Mouse (Mus musculus) heart, embryonic 11.5 days (tissue): Measurements from ENCODE around the gene Timm10b. TPM values are rescaled to one million over a fixed set of nuclear protein-coding genes. Genes with fewer than 3 reads are reported as not detected.
A peak's percentile ranks its signal among the peaks of the same experiment; 100 is the strongest.

Source experiments
- ATAC-seq: fragments of 200-750 bp; cut with Nextera tagmentation; replicated peaks from 2 replicates; pipeline ENCODE4 v1.8.0; 2017; ENCODE audit warnings: moderate library complexity; ENCODE audit not compliant: insufficient number of reproducible peaks, low FRiP score, low TSS enrichment
- H3K27ac ChIP-seq: fragments of 300-500 bp; sonication (generic); 2 replicates; pipeline ENCODE4 v1.5.1; 2014; ENCODE audit warnings: mild to moderate bottlenecking, low read depth, low read length
- H3K27me3 ChIP-seq: fragments of 300-500 bp; sonication (generic); 2 replicates; pipeline ENCODE4 v1.6.1; 2014; ENCODE audit warnings: mild to moderate bottlenecking, low read length, mixed read lengths; ENCODE audit not compliant: control insufficient read depth, insufficient read depth
- H3K36me3 ChIP-seq: fragments of 300-500 bp; sonication (generic); 2 replicates; pipeline ENCODE4 v1.6.1; 2014; ENCODE audit warnings: mild to moderate bottlenecking, low read length, moderate library complexity, mixed read lengths; ENCODE audit not compliant: control insufficient read depth, insufficient read depth
- H3K4me1 ChIP-seq: fragments of 300-500 bp; sonication (generic); 2 replicates; pipeline ENCODE4 v1.6.1; 2014; ENCODE audit warnings: low read length; ENCODE audit not compliant: control insufficient read depth, insufficient read depth
- H3K4me2 ChIP-seq: fragments of 300-500 bp; sonication (generic); 2 replicates; pipeline ENCODE4 v1.6.1; 2014; ENCODE audit warnings: mild to moderate bottlenecking, moderate library complexity
- H3K4me3 ChIP-seq: fragments of 300-500 bp; sonication (generic); 2 replicates; pipeline ENCODE4 v1.5.1; 2014; ENCODE audit warnings: low read depth, low read length
- H3K9ac ChIP-seq: fragments of 300-500 bp; sonication (generic); 2 replicates; pipeline ENCODE4 v1.6.1; 2014; ENCODE audit warnings: mild to moderate bottlenecking, low read depth, low read length, moderate library complexity
- H3K9me3 ChIP-seq: fragments of 300-500 bp; sonication (generic); replicated peaks from 2 replicates; pipeline ENCODE4 v1.6.1; 2016; ENCODE audit warnings: low read length; ENCODE audit not compliant: control insufficient read depth
- WGBS: fragments of 180-500 bp; shearing (Covaris S2); extraction: QIAGEN DNeasy Blood & Tissue Kit; methylation state at CpG from one replicate; pipeline ENCODE4 v1.1.7; 2014; ENCODE audit not compliant: insufficient replicate concordance; 5-methylcytosine and 5-hydroxymethylcytosine counted together
- polyA plus RNA-seq: library from polyadenylated mRNA; unstranded; fragments of >200 nt; fragmentation: Nextera tagmentation; extraction: Ambion mirVana; gene quantifications from 2 replicates; pipeline ENCODE4 v1.2.1, GENCODE M21; 2014

Gene Timm10b
- polyA plus RNA-seq, 1 experiment from 2014 or later = 160 TPM

GRCm38 (mm10) chr7:105634272-105634920 lies 5.5 kb upstream of the Timm10b start:
- H3K4me2 ChIP-seq = peak overlapping the region; percentile 72
- no peaks in the 10 kb centered on the region for H3K27me3 ChIP-seq
- no peak for ATAC-seq
- H3K27ac ChIP-seq = no peak overlapping the region
- no peaks in the 10 kb centered on the region for H3K9me3 ChIP-seq
- H3K4me1 ChIP-seq = peaks cover 15% of the 10 kb centered on the region; the same call in 1 of the 2 replicates
- peak overlapping the region; percentile 88 for H3K4me3 ChIP-seq
- 55% methylated on average over 9 of the region's 9 CpGs for WGBS
- peak overlapping the region; percentile 93 for H3K9ac ChIP-seq
- H3K36me3 ChIP-seq = peaks cover 5% of the 10 kb centered on the region

- Histone ChIP-seq H3K9ac (no peak overlapping the region), H3K36me3 (peaks cover 5% of the 10 kb centered on the region), H3K4me2 (no peak overlapping the region), H3K9me3 (no peaks in the 10 kb centered on the region), H3K4me3 (no peak overlapping the region), H3K27me3 (no peaks in the 10 kb centered on the region), H3K27ac (no peak overlapping the region), H3K4me1 (peaks cover 10% of the 10 kb centered on the region; the same call in 1 of the 2 replicates)
- no peak for ATAC-seq
- WGBS = 100% methylated on average over 2 of the region's 2 CpGs
These were observed 4.1 kb upstream of the Timm10b start for GRCm38 (mm10) chr7:105635726-105636125.

- Histone ChIP-seq H3K27me3 (no peaks in the 10 kb centered on the region), H3K4me3 (no peak overlapping the region), H3K27ac (no peak overlapping the region), H3K9ac (no peak overlapping the region), H3K36me3 (peaks cover 10% of the 10 kb centered on the region), H3K4me2 (peak overlapping the region; percentile 77; the same call in 1 of the 2 replicates), H3K9me3 (no peaks in the 10 kb centered on the region), H3K4me1 (peaks cover 10% of the 10 kb centered on the region)
- WGBS = 85% methylated on average over 6 of the region's 6 CpGs
- ATAC-seq = no peak
These were observed 1.1 kb upstream of the Timm10b start for GRCm38 (mm10) chr7:105638776-105639175.

GRCm38 (mm10) chr7:105639304-105639703 lies 552 bp upstream of the Timm10b start:
- no peak for ATAC-seq
- 67% methylated on average over 9 of the region's 9 CpGs for whole genome bisulfite sequencing
- H3K9ac ChIP-seq = 0 out of 2 replicates have a peak overlapping the region, but pooled peaks have one; percentile 0
- H3K27me3 ChIP-seq = no peaks in the 10 kb centered on the region
- peaks cover 10% of the 10 kb centered on the region for H3K4me1 ChIP-seq
- H3K27ac ChIP-seq = no peak overlapping the region
- peak overlapping the region; percentile 78 for H3K4me3 ChIP-seq
- no peaks in the 10 kb centered on the region for H3K9me3 ChIP-seq
- peak overlapping the region; percentile 77 for H3K4me2 ChIP-seq
- H3K36me3 ChIP-seq = peaks cover 10% of the 10 kb centered on the region

- Histone ChIP-seq H3K4me1 (peaks cover 10% of the 10 kb centered on the region), H3K36me3 (peaks cover 10% of the 10 kb centered on the region), H3K27me3 (no peaks in the 10 kb centered on the region), H3K9me3 (no peaks in the 10 kb centered on the region), H3K4me2 (peak within 1 kb of the TSS; percentile 90), H3K9ac (peak within 1 kb of the TSS; percentile 88), H3K4me3 (peak within 1 kb of the TSS; percentile 78), H3K27ac (peak within 1 kb of the TSS; percentile 82)
- WGBS = under 1% methylated on average over 45 of the region's 45 CpGs
- ATAC-seq = peak; percentile 91
These were observed 507 bp downstream of the Timm10b start, which contains the start of the genes Arfip2 and Gm45799 for GRCm38 (mm10) chr7:105640233-105640893. Gene Arfip2 (minus strand): TSS chr7:105640416. Gene Gm45799 (plus strand): TSS chr7:105640552.

- Histone ChIP-seq H3K36me3 (peaks cover 10% of the 10 kb centered on the region), H3K4me2 (peak overlapping the region; percentile 90), H3K27me3 (no peaks in the 10 kb centered on the region), H3K9me3 (no peaks in the 10 kb centered on the region), H3K9ac (peak overlapping the region; percentile 88), H3K4me3 (peak overlapping the region; percentile 78), H3K27ac (peak overlapping the region; percentile 82), H3K4me1 (peaks cover 10% of the 10 kb centered on the region)
- peak; percentile 27 for ATAC-seq
- whole genome bisulfite sequencing = under 1% methylated on average over 18 of the region's 18 CpGs
These were observed 1.0 kb downstream of the Timm10b start for GRCm38 (mm10) chr7:105640894-105641255.

GRCm38 (mm10) chr7:105641936-105642335 lies 2.1 kb downstream of the Timm10b start:
- WGBS = 72% methylated on average over 3 of the region's 3 CpGs
- Histone ChIP-seq H3K4me3 (no peak overlapping the region), H3K9ac (no peak overlapping the region), H3K36me3 (peaks cover 10% of the 10 kb centered on the region), H3K4me1 (peaks cover 10% of the 10 kb centered on the region), H3K27ac (no peak overlapping the region), H3K27me3 (no peaks in the 10 kb centered on the region), H3K4me2 (no peak overlapping the region), H3K9me3 (no peaks in the 10 kb centered on the region)
- no peak for ATAC-seq

- Histone ChIP-seq H3K9me3 (no peaks in the 10 kb centered on the region), H3K4me2 (peak within 1 kb of the TSS; percentile 82), H3K4me3 (peak within 1 kb of the TSS; percentile 43), H3K27ac (no peak within 1 kb of the TSS), H3K4me1 (no peaks in the 10 kb centered on the region; the same call in 1 of the 2 replicates), H3K9ac (peak within 1 kb of the TSS; percentile 47), H3K36me3 (no peaks in the 10 kb centered on the region), H3K27me3 (no peaks in the 10 kb centered on the region)
- 2% methylated on average over 17 of the region's 17 CpGs for WGBS
- peak; percentile 88 for ATAC-seq
These were observed 11.0 kb downstream of the Timm10b start, which contains the start of gene Dnhd1 for GRCm38 (mm10) chr7:105650639-105651435. Gene Dnhd1 (plus strand): TSS chr7:105650827.
